Mouse (Mus musculus) kidney, adult 2 months (tissue): ENCODE data around the gene Erp27.

Experiments
- CTCF ChIP-seq: fragments of 200-500 bp; conservative IDR thresholded peaks from 2 replicates; pipeline ENCODE4 v1.5.1; 2011; ENCODE audit warnings: low read depth, mild to moderate bottlenecking, control low read depth, low read length, moderate library complexity, mixed read lengths; ENCODE audit not compliant: insufficient read depth, insufficient read length
- POLR2A ChIP-seq: fragments of 200-500 bp; IDR thresholded peaks from one replicate; pipeline ENCODE4 v1.6.1; 2011; ENCODE audit warnings: low read depth, low read length, control low read depth

DNA sequence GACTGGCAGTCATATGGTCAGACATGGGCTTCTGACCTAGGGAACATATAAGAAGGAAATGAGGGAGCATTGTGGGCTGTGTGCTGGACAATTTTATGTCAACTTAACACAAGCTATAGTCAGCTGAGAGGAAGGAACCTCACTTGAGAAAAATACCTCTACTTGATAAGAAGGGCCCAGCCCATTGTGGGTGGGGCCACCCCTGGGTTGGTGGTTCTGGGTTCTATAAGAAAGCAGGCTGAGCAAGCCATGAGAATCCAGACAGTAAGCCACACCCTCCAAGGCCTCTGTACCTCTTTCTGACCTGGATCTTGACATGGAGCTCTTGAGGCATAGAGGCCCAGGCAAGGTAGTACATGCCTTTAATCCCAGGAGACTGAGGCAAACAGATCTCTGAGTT, 21.4 kb upstream of the Erp27 start:
- no peak for TF ChIP-seq CTCF
- TF ChIP-seq POLR2A, result no peak
